Mouse (Mus musculus) left cerebral cortex, postnatal 10 days (tissue): ENCODE measurements around the gene Tbl3. TPM values are rescaled to one million over a fixed set of nuclear protein-coding genes. Genes with fewer than 3 reads are reported as not detected.
"Not testable (repeated sequence)": the region's sequence is repeated elsewhere in the genome, so short reads cannot be mapped to it uniquely, and the experiment has no call there.

Experiments
- DNase-seq, 2 experiments: peaks; one replicate each; pipeline ENCODE4 v3.0.0; 2021 to 2022; ENCODE audit warnings: low spot score in 2 of 2, mixed read lengths in 1 of 2; ENCODE audit errors: extremely low spot score in 1 of 2
- intact Hi-C: fragments of 180-260 bp; cut with DNase I; formaldehyde crosslinking; loops from one replicate; pipeline ENCODE4 v1.15.1; 2025
- total RNA-seq, 2 experiments: library from RNA; stranded (reverse); gene quantifications; 2 replicates each; pipeline ENCODE4 v1.2.3; 2021

The Tbl3 gene
- total RNA-seq, 2 experiments from 2014 or later = 30.9 to 37.9 TPM

GRCm38 (mm10) chr17:24670246-24670844, 37.1 kb downstream of the Tbl3 start:
- intact Hi-C loops = no loop called here
- no peak for DNase-seq

GRCm38 (mm10) chr17:24669545-24670245, 37.8 kb downstream of the Tbl3 start, which contains the start of gene Zfp598:
Gene Zfp598 (plus strand): TSS chr17:24669687.
- DNase-seq = peak; percentile 91 to 97
- intact Hi-C loops = no loop called here

GRCm38 (mm10) chr17:24669214-24669544, 38.3 kb downstream of the Tbl3 start:
- DNase-seq, intact Hi-C loops: not testable (repeated sequence)

- intact Hi-C loops = no loop called here
- DNase-seq = peak in 1 of 2 experiments; percentile 60
These were observed 40.0 kb downstream of the Tbl3 start for GRCm38 (mm10) chr17:24667416-24667815.

- intact Hi-C loops, DNase-seq: not testable (repeated sequence)
These were observed 40.4 kb downstream of the Tbl3 start for GRCm38 (mm10) chr17:24667011-24667410.

GRCm38 (mm10) chr17:24658017-24658758, 49.3 kb downstream of the Tbl3 start, which contains the start of gene Npw:
Gene Npw (minus strand): TSS chr17:24658457.
- intact Hi-C loops = no loop called here
- no peak for DNase-seq

GRCm38 (mm10) chr17:24654969-24655368, 52.5 kb downstream of the Tbl3 start:
- intact Hi-C loops = no loop called here

GRCm38 (mm10) chr17:24653967-24654710, 53.3 kb downstream of the Tbl3 start:
- intact Hi-C loops = no loop called here
- peak in 1 of 2 experiments; percentile 86 for DNase-seq

More at GRCm38 (mm10) chr17:24654969-24655368, 52.5 kb downstream of the Tbl3 start:
- DNase-seq = no peak

- intact Hi-C loops = no loop called here
- no peak for DNase-seq
These were observed 55.6 kb downstream of the Tbl3 start for GRCm38 (mm10) chr17:24651835-24652234.

- intact Hi-C loops = no loop called here
- DNase-seq = no peak
These were observed 56.7 kb downstream of the Tbl3 start for GRCm38 (mm10) chr17:24650766-24651165.

- intact Hi-C loops = no loop called here
- peak in 1 of 2 experiments; percentile 82 for DNase-seq
These were observed 57.3 kb downstream of the Tbl3 start, which contains the start of gene Slc9a3r2 for GRCm38 (mm10) chr17:24650070-24650616. Gene Slc9a3r2 (minus strand): TSS chr17:24650327.

- peak in 1 of 2 experiments; percentile 78 for DNase-seq
- intact Hi-C loops = no loop called here
These were observed 57.8 kb downstream of the Tbl3 start for GRCm38 (mm10) chr17:24649581-24650069.

- no peak for DNase-seq
- intact Hi-C loops = no loop called here
These were observed 58.6 kb downstream of the Tbl3 start for GRCm38 (mm10) chr17:24648731-24649377.

Other genes starting within 250 kb of the Tbl3 start
- 10 to 100 TPM; 30.8 to 31.3 TPM for gene E4f1, start 237.3 kb downstream of the Tbl3 start, total RNA-seq
- 10 to 100 TPM; 66.4 to 66.7 TPM for gene Pgp, start 237.3 kb downstream of the Tbl3 start, total RNA-seq
- 1 to 10 TPM in 1 of 2 experiments, under 1 TPM in 1; 0.88 to 1.4 TPM for gene Bricd5, start 233.8 kb downstream of the Tbl3 start, total RNA-seq
- 10 to 100 TPM; 31.6 to 37.4 TPM for gene Mlst8, start 228.6 kb downstream of the Tbl3 start, total RNA-seq
- gene Caskin1, start 219.1 kb downstream of the Tbl3 start, total RNA-seq = 100 to 1,000 TPM; 161 to 162 TPM
- 100 to 1,000 TPM; 105 to 107 TPM for gene Traf7, start 179.7 kb downstream of the Tbl3 start, total RNA-seq
- gene Rab26, start 173.4 kb downstream of the Tbl3 start, total RNA-seq = 10 to 100 TPM; 22.6 to 29.8 TPM
- gene Pkd1, start 157.8 kb downstream of the Tbl3 start, total RNA-seq = 10 to 100 TPM; 60.8 to 66.7 TPM
- gene Tsc2, start 75.0 kb downstream of the Tbl3 start, total RNA-seq = 100 to 1,000 TPM; 130 to 143 TPM
- 1 to 10 TPM; 4.6 to 5.9 TPM for gene Nthl1, start 75.0 kb downstream of the Tbl3 start, total RNA-seq
- gene Slc9a3r2, start 57.3 kb downstream of the Tbl3 start, total RNA-seq = 10 to 100 TPM; 55.0 to 55.2 TPM
- gene Npw, start 49.2 kb downstream of the Tbl3 start, total RNA-seq = not detected
- gene Zfp598, start 38.0 kb downstream of the Tbl3 start, total RNA-seq = 10 to 100 TPM; 37.2 to 38.1 TPM
- 100 to 1,000 TPM; 248 to 254 TPM for gene Syngr3, start 17.7 kb downstream of the Tbl3 start, total RNA-seq
- 10 to 100 TPM; 21.5 TPM for gene Gfer, start 11.5 kb downstream of the Tbl3 start, total RNA-seq
- gene Noxo1, start 11.4 kb downstream of the Tbl3 start, total RNA-seq = 1 to 10 TPM; 2.7 to 5.1 TPM
- under 1 TPM in 1 of 2 experiments, not detected in 1; 0.69 TPM for gene Rnf151, start 10.4 kb upstream of the Tbl3 start, total RNA-seq
- 100 to 1,000 TPM; 575 to 607 TPM for gene Rps2, start 10.5 kb upstream of the Tbl3 start, total RNA-seq
- gene Ndufb10, start 16.8 kb upstream of the Tbl3 start, total RNA-seq = 100 to 1,000 TPM; 156 to 176 TPM
- under 1 TPM; 0.43 to 0.49 TPM for gene Rpl3l, start 20.2 kb upstream of the Tbl3 start, total RNA-seq
- gene Msrb1, start 29.0 kb upstream of the Tbl3 start, total RNA-seq = 10 to 100 TPM; 44.2 to 47.8 TPM
- gene Hs3st6, start 45.3 kb upstream of the Tbl3 start, total RNA-seq = under 1 TPM in 1 of 2 experiments, not detected in 1; 0.49 TPM
- gene Meiob, start 96.6 kb upstream of the Tbl3 start, total RNA-seq = not detected
- gene Hagh, start 132.5 kb upstream of the Tbl3 start, total RNA-seq = 100 to 1,000 TPM in 1 of 2 experiments, 10 to 100 TPM in 1; 92.4 to 102 TPM
- gene Fahd1, start 142.7 kb upstream of the Tbl3 start, total RNA-seq = 10 to 100 TPM; 14.8 to 16.5 TPM
- under 1 TPM; 0.17 to 0.32 TPM for gene Igfals, start 158.3 kb upstream of the Tbl3 start, total RNA-seq
- gene Nubp2, start 178.7 kb upstream of the Tbl3 start, total RNA-seq = 10 to 100 TPM; 37.8 to 40.2 TPM
- gene Spsb3, start 179.0 kb upstream of the Tbl3 start, total RNA-seq = 10 to 100 TPM; 48.0 to 48.3 TPM
- gene Eme2, start 187.4 kb upstream of the Tbl3 start, total RNA-seq = 10 to 100 TPM; 53.9 to 56.6 TPM
- 10 to 100 TPM; 58.4 to 64.8 TPM for gene Mrps34, start 187.5 kb upstream of the Tbl3 start, total RNA-seq
- 10 to 100 TPM; 42.2 to 43.5 TPM for gene Nme3, start 188.8 kb upstream of the Tbl3 start, total RNA-seq
- 100 to 1,000 TPM; 288 to 297 TPM for gene Mapk8ip3, start 229.3 kb upstream of the Tbl3 start, total RNA-seq